Mouse (Mus musculus): ENCODE measurements at regions not wholly inside any gene's neighbourhood (a gene's known extent, or its start where the extent isn't known, plus 50 kb on each side); places are given as distances from the start of the nearest gene placed in this dataset.

DNA sequence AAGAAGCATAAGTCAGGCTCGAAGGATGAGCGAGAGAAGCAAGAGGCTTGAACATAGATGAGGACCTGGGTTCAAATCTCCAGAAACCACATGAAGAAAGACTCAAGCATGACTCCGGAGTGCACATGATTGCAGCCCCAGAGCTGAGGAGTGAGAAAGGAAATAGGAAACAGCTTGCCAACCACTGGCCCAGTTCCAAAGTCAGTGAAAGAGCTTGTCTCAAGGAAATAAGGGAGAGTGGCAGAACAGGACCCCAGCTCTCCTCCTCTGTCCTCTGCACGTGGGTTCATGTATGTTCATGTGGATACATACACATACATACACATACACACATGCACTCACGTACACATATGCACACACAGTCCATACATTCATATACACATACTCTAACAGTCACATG is 156.9 kb upstream of the Spred2 start:
- Histone ChIP-seq H3K4me1 (ENCODE audit: control insufficient read depth in 2 of 2, insufficient read depth in 2 of 2, low read length in 2 of 2, poor library complexity in 1 of 2) (no peaks in the 10 kb centered on the region), H3K9ac (ENCODE audit: insufficient read depth, low read depth, low read length, poor library complexity, severe bottlenecking) (no peak overlapping the region), H3K9me3 (ENCODE audit: control insufficient read depth, insufficient read depth, low read depth, low read length) (no peaks in the 10 kb centered on the region), H3K36me3 (ENCODE audit: control insufficient read depth, insufficient read depth, low read length, poor library complexity, severe bottlenecking) (no peaks in the 10 kb centered on the region), H3K4me3 (ENCODE audit: insufficient read depth in 1 of 2, low read depth in 1 of 2, low read length in 2 of 2, poor library complexity in 1 of 2, severe bottlenecking in 1 of 2) (no peak overlapping the region), H3K27ac (ENCODE audit: insufficient read depth, low read depth, low read length, poor library complexity, severe bottlenecking) (no peak overlapping the region)
- no peak for DNase-seq (ENCODE audit: low read depth, low spot score)
- TF ChIP-seq HCFC1 (IDR thresholded peaks at IDR 0.05; ENCODE audit: borderline replicate concordance, insufficient read depth, low read length): no peak
- no peak for TF ChIP-seq MAFK (IDR thresholded peaks at IDR 0.05; ENCODE audit: insufficient read depth, low read depth, low read length)
- no peak for TF ChIP-seq CHD2 (IDR thresholded peaks at IDR 0.05; ENCODE audit: low read depth, low read length)
- TF ChIP-seq ZC3H11A (IDR thresholded peaks at IDR 0.05; ENCODE audit: borderline replicate concordance, low read depth, low read length): no peak
- no peak for TF ChIP-seq ZNF384 (IDR thresholded peaks at IDR 0.05; ENCODE audit: low read depth, low read length)
- in situ Hi-C loops (cut with MboI; ENCODE audit: low sequenced_read_pairs in 2 of 2, unreplicated experiment in 2 of 2): no loop called here

DNA sequence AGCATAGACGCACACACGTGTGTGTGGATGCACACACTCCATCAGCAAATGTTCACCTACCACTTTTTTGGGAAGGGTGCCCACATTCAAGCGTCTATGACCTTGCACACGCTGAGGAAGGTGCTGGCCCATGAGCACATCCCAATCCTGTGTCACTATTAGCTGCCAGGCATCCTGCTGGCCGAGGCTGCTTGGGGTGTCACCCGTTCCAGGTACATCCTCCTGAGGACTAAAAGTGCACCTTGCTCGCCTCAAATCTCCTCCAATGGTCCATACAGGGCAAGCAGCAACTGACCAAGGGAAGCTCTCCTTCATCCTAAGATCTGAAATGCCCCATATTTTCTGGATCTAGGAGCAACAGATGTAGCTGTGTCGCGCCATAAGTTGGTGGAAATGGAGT is 156.3 kb upstream of the Spred2 start:
- DNase-seq (ENCODE audit: low read depth, low spot score): no peak
- H3K36me3 ChIP-seq (ENCODE audit: control insufficient read depth, insufficient read depth, low read length, poor library complexity, severe bottlenecking): no peaks in the 10 kb centered on the region
- H3K9me3 ChIP-seq (ENCODE audit: control insufficient read depth, insufficient read depth, low read depth, low read length): no peaks in the 10 kb centered on the region
- no peaks in the 10 kb centered on the region for H3K4me1 ChIP-seq (ENCODE audit: control insufficient read depth in 2 of 2, insufficient read depth in 2 of 2, low read length in 2 of 2, poor library complexity in 1 of 2)
- no peak overlapping the region for H3K27ac ChIP-seq (ENCODE audit: insufficient read depth, low read depth, low read length, poor library complexity, severe bottlenecking)
- no peak for TF ChIP-seq CHD2 (IDR thresholded peaks at IDR 0.05; ENCODE audit: low read depth, low read length)
- no peak for TF ChIP-seq ZC3H11A (IDR thresholded peaks at IDR 0.05; ENCODE audit: borderline replicate concordance, low read depth, low read length)
- no peak for TF ChIP-seq MAFK (IDR thresholded peaks at IDR 0.05; ENCODE audit: insufficient read depth, low read depth, low read length)
- TF ChIP-seq ZNF384 (IDR thresholded peaks at IDR 0.05; ENCODE audit: low read depth, low read length): no peak
- no peak for TF ChIP-seq HCFC1 (IDR thresholded peaks at IDR 0.05; ENCODE audit: borderline replicate concordance, insufficient read depth, low read length)
- no peak overlapping the region for H3K9ac ChIP-seq (ENCODE audit: insufficient read depth, low read depth, low read length, poor library complexity, severe bottlenecking)
- in situ Hi-C loops (cut with MboI; ENCODE audit: low sequenced_read_pairs in 2 of 2, unreplicated experiment in 2 of 2): no loop called here
- no peak overlapping the region for H3K4me3 ChIP-seq (ENCODE audit: insufficient read depth in 1 of 2, low read depth in 1 of 2, low read length in 2 of 2, poor library complexity in 1 of 2, severe bottlenecking in 1 of 2)

DNA sequence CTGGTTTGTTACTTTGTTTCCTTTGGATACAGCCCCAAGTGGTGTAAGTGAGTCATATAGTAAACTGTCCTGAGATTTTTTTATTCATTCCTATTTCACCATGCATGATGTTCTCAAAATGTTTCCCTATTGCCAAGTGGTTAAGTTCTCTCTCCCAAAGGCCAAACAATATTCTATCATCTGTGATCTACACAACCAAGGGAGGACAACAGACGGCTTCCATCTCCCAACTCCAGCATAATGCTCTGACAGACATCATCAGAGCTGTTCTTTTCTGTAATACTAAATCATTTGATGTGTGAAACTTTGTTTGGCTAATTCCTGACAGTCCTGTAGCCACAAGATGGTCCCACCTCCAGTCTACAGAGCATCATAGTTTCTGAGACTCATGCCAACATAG is 155.2 kb upstream of the Spred2 start:
- in situ Hi-C loops (cut with MboI; ENCODE audit: low sequenced_read_pairs in 2 of 2, unreplicated experiment in 2 of 2): no loop called here
- H3K4me1 ChIP-seq (ENCODE audit: control insufficient read depth in 2 of 2, insufficient read depth in 2 of 2, low read length in 2 of 2, poor library complexity in 1 of 2): no peaks in the 10 kb centered on the region
- H3K9ac ChIP-seq (ENCODE audit: insufficient read depth, low read depth, low read length, poor library complexity, severe bottlenecking): no peak overlapping the region
- no peak overlapping the region for H3K4me3 ChIP-seq (ENCODE audit: insufficient read depth in 1 of 2, low read depth in 1 of 2, low read length in 2 of 2, poor library complexity in 1 of 2, severe bottlenecking in 1 of 2)
- TF ChIP-seq ZNF384 (IDR thresholded peaks at IDR 0.05; ENCODE audit: low read depth, low read length) (no peak), HCFC1 (IDR thresholded peaks at IDR 0.05; ENCODE audit: borderline replicate concordance, insufficient read depth, low read length) (no peak)
- no peaks in the 10 kb centered on the region for H3K36me3 ChIP-seq (ENCODE audit: control insufficient read depth, insufficient read depth, low read length, poor library complexity, severe bottlenecking)
- no peak for DNase-seq (ENCODE audit: low read depth, low spot score)
- H3K9me3 ChIP-seq (ENCODE audit: control insufficient read depth, insufficient read depth, low read depth, low read length): no peaks in the 10 kb centered on the region
- no peak overlapping the region for H3K27ac ChIP-seq (ENCODE audit: insufficient read depth, low read depth, low read length, poor library complexity, severe bottlenecking)

- Histone ChIP-seq H3K4me3 (ENCODE audit: insufficient read depth in 1 of 2, low read depth in 1 of 2, low read length in 2 of 2, poor library complexity in 1 of 2, severe bottlenecking in 1 of 2) (no peak overlapping the region), H3K4me1 (ENCODE audit: control insufficient read depth in 2 of 2, insufficient read depth in 2 of 2, low read length in 2 of 2, poor library complexity in 1 of 2) (no peaks in the 10 kb centered on the region), H3K36me3 (ENCODE audit: control insufficient read depth, insufficient read depth, low read length, poor library complexity, severe bottlenecking) (no peaks in the 10 kb centered on the region), H3K9ac (ENCODE audit: insufficient read depth, low read depth, low read length, poor library complexity, severe bottlenecking) (no peak overlapping the region), H3K9me3 (ENCODE audit: control insufficient read depth, insufficient read depth, low read depth, low read length) (no peaks in the 10 kb centered on the region), H3K27ac (ENCODE audit: insufficient read depth, low read depth, low read length, poor library complexity, severe bottlenecking) (no peak overlapping the region)
- TF ChIP-seq ZNF384 (IDR thresholded peaks at IDR 0.05; ENCODE audit: low read depth, low read length) (no peak), HCFC1 (IDR thresholded peaks at IDR 0.05; ENCODE audit: borderline replicate concordance, insufficient read depth, low read length) (no peak), CHD2 (IDR thresholded peaks at IDR 0.05; ENCODE audit: low read depth, low read length) (no peak), ZC3H11A (IDR thresholded peaks at IDR 0.05; ENCODE audit: borderline replicate concordance, low read depth, low read length) (no peak)
- in situ Hi-C loops (cut with MboI; ENCODE audit: low sequenced_read_pairs in 2 of 2, unreplicated experiment in 2 of 2): no loop called here
- DNase-seq (ENCODE audit: low read depth, low spot score): no peak
Observed at GRCm38 (mm10) chr11:19774010-19774409, 150.2 kb upstream of the Spred2 start.

GRCm38 (mm10) chr11:19775741-19776140 is 148.4 kb upstream of the Spred2 start:
- Histone ChIP-seq H3K9ac (ENCODE audit: insufficient read depth, low read depth, low read length, poor library complexity, severe bottlenecking) (no peak overlapping the region), H3K27ac (ENCODE audit: insufficient read depth, low read depth, low read length, poor library complexity, severe bottlenecking) (no peak overlapping the region), H3K36me3 (ENCODE audit: control insufficient read depth, insufficient read depth, low read length, poor library complexity, severe bottlenecking) (no peaks in the 10 kb centered on the region), H3K9me3 (ENCODE audit: control insufficient read depth, insufficient read depth, low read depth, low read length) (no peaks in the 10 kb centered on the region), H3K4me1 (ENCODE audit: control insufficient read depth in 2 of 2, insufficient read depth in 2 of 2, low read length in 2 of 2, poor library complexity in 1 of 2) (no peaks in the 10 kb centered on the region), H3K4me3 (ENCODE audit: insufficient read depth in 1 of 2, low read depth in 1 of 2, low read length in 2 of 2, poor library complexity in 1 of 2, severe bottlenecking in 1 of 2) (no peak overlapping the region)
- DNase-seq (ENCODE audit: low read depth, low spot score): no peak
- TF ChIP-seq ZC3H11A (IDR thresholded peaks at IDR 0.05; ENCODE audit: borderline replicate concordance, low read depth, low read length): no peak
- no peak for TF ChIP-seq MAFK (IDR thresholded peaks at IDR 0.05; ENCODE audit: insufficient read depth, low read depth, low read length)
- TF ChIP-seq ZNF384 (IDR thresholded peaks at IDR 0.05; ENCODE audit: low read depth, low read length): no peak
- TF ChIP-seq CHD2 (IDR thresholded peaks at IDR 0.05; ENCODE audit: low read depth, low read length): no peak
- no peak for TF ChIP-seq HCFC1 (IDR thresholded peaks at IDR 0.05; ENCODE audit: borderline replicate concordance, insufficient read depth, low read length)
- in situ Hi-C loops (cut with MboI; ENCODE audit: low sequenced_read_pairs in 2 of 2, unreplicated experiment in 2 of 2): no loop called here

Data from ES-E14 (cell line).